Mouse (Mus musculus): ENCODE results near the gene Slc7a7. TPM values are rescaled to one million over a fixed set of nuclear protein-coding genes. Genes with fewer than 3 reads are reported as not detected.

Gene Slc7a7
- total and polyA plus RNA-seq, 3 experiments: 20.1 to 65.6 TPM; not detected in 1

- Histone ChIP-seq H3K27ac (ENCODE audit: control insufficient read depth, low read depth, low read length) (no peak overlapping the region), H3K79me2 (ENCODE audit: control insufficient read depth, insufficient read depth, low read length, poor library complexity) (peaks cover 23% of the 10 kb centered on the region), H3K4me1 (ENCODE audit: control insufficient read depth in 1 of 2, insufficient read depth in 2 of 2, low read length in 2 of 2) (peaks cover 0 to 16% of the 10 kb centered on the region in 2 experiments; a peak in 2 of 4 replicates), H3K27me3 (ENCODE audit: control insufficient read depth in 1 of 2, insufficient read depth in 2 of 2, low read length in 2 of 2) (no peaks in the 10 kb centered on the region), H3K9me3 (replicated peaks; ENCODE audit: insufficient read depth, low read length) (no peaks in the 10 kb centered on the region), H3K36me3 (ENCODE audit: control insufficient read depth in 1 of 2, insufficient read depth in 2 of 2, low read length in 2 of 2) (peaks cover 0 to 20% of the 10 kb centered on the region in 2 experiments; a peak in 2 of 4 replicates), H3K9ac (ENCODE audit: control insufficient read depth, low read depth, low read length, poor library complexity, severe bottlenecking) (peak overlapping the region; percentile 86; the same call in 1 of the 2 replicates), H3K4me3 (ENCODE audit: control insufficient read depth in 1 of 2, insufficient read depth in 1 of 2, low read depth in 2 of 2, low read length in 2 of 2) (peak overlapping the region; percentile 71 to 80; a peak in 3 of 4 replicates)
- TF ChIP-seq USF1 (IDR thresholded peaks at IDR 0.05; ENCODE audit: low read depth, low read length): no peak
- no peak for TF ChIP-seq POLR2AphosphoS2 (IDR thresholded peaks at IDR 0.05; ENCODE audit: low read length)
- no peak for TF ChIP-seq BHLHE40 (IDR thresholded peaks at IDR 0.05; ENCODE audit: borderline replicate concordance, low read depth, low read length)
- no peak for TF ChIP-seq TCF12 (IDR thresholded peaks at IDR 0.05; ENCODE audit: low read depth, low read length)
- no peak for TF ChIP-seq CHD2 (IDR thresholded peaks at IDR 0.05; ENCODE audit: low read length)
- TF ChIP-seq ZMIZ1 (IDR thresholded peaks at IDR 0.05; ENCODE audit: low read depth, low read length): no peak
- DNase-seq (ENCODE audit: low read depth, low spot score): no peak
Measured at GRCm38 (mm10) chr14:54432837-54433830, 15.6 kb upstream of the Slc7a7 start.

GRCm38 (mm10) chr14:54432078-54432836, 14.7 kb upstream of the Slc7a7 start:
- Histone ChIP-seq H3K4me1 (ENCODE audit: control insufficient read depth in 1 of 2, insufficient read depth in 2 of 2, low read length in 2 of 2) (peaks cover 0 to 22% of the 10 kb centered on the region in 2 experiments; a peak in 2 of 4 replicates), H3K9me3 (replicated peaks; ENCODE audit: insufficient read depth, low read length) (no peaks in the 10 kb centered on the region), H3K4me3 (ENCODE audit: control insufficient read depth in 1 of 2, insufficient read depth in 1 of 2, low read depth in 2 of 2, low read length in 2 of 2) (peak overlapping the region; percentile 71 to 80), H3K27ac (ENCODE audit: control insufficient read depth, low read depth, low read length) (peak overlapping the region; percentile 81), H3K36me3 (ENCODE audit: control insufficient read depth in 1 of 2, insufficient read depth in 2 of 2, low read length in 2 of 2) (peaks cover 0 to 24% of the 10 kb centered on the region in 2 experiments; a peak in 2 of 4 replicates), H3K79me2 (ENCODE audit: control insufficient read depth, insufficient read depth, low read length, poor library complexity) (peaks cover 30% of the 10 kb centered on the region), H3K9ac (ENCODE audit: control insufficient read depth, low read depth, low read length, poor library complexity, severe bottlenecking) (peak overlapping the region; percentile 86), H3K27me3 (ENCODE audit: control insufficient read depth in 1 of 2, insufficient read depth in 2 of 2, low read length in 2 of 2) (no peaks in the 10 kb centered on the region)
- TF ChIP-seq CTCF (IDR thresholded peaks at IDR 0.05 in 2 of 3, conservative IDR thresholded peaks at IDR 0.05 in 1 of 3; ENCODE audit: control insufficient read depth in 1 of 3, insufficient read depth in 1 of 3, low read depth in 2 of 3, low read length in 3 of 3, poor library complexity in 1 of 3, severe bottlenecking in 1 of 3) (peak in 1 of 3 experiments; percentile 23; a peak in 2 of 6 replicates), POLR2A (IDR thresholded peaks at IDR 0.05; ENCODE audit: control insufficient read depth in 1 of 2, insufficient read depth in 1 of 2, low read depth in 1 of 2, low read length in 2 of 2, poor library complexity in 1 of 2) (0 out of 4 replicates have a peak, but pooled peaks of 1 of the 2 experiments have one; percentile 47), NELFE (IDR thresholded peaks at IDR 0.05; ENCODE audit: low read depth, low read length) (0 out of 2 replicates have a peak, but pooled peaks have one; percentile 4), UBTF (IDR thresholded peaks at IDR 0.05; ENCODE audit: borderline replicate concordance, insufficient read depth, low read depth, low read length) (peak; percentile 31; the same call in 1 of the 2 replicates), HCFC1 (IDR thresholded peaks at IDR 0.05; ENCODE audit: low read depth, low read length) (no peak), RAD21 (IDR thresholded peaks at IDR 0.05; ENCODE audit: low read depth, low read length) (no peak)
- peak; percentile 64 for DNase-seq (ENCODE audit: low read depth, low spot score)
